Mouse (Mus musculus): ENCODE results near the gene Ewsr1. TPM values are rescaled to one million over a fixed set of nuclear protein-coding genes. Genes with fewer than 3 reads are reported as not detected.

The Ewsr1 gene
- polyA plus RNA-seq, 1 experiment, result 510 TPM

GRCm38 (mm10) chr11:5057856-5058641, 41.0 kb downstream of the Ewsr1 start, which contains the start of gene Rasl10a:
Gene Rasl10a (plus strand): TSS chr11:5058128.
- H3K27ac ChIP-seq (ENCODE audit: control insufficient read depth, insufficient read depth, low read depth, low read length), result peak within 1 kb of the TSS; percentile 10; the same call in 1 of the 2 replicates

GRCm38 (mm10) chr11:5057541-5057855, 41.6 kb downstream of the Ewsr1 start:
- H3K27me3 ChIP-seq (ENCODE audit: control insufficient read depth, insufficient read depth, low read length), result no peaks in the 10 kb centered on the region
- peaks cover 45% of the 10 kb centered on the region for H3K4me1 ChIP-seq (ENCODE audit: control insufficient read depth, insufficient read depth, low read length)
- H3K27ac ChIP-seq (ENCODE audit: control insufficient read depth, insufficient read depth, low read depth, low read length), result no peak overlapping the region
- TF ChIP-seq CTCF (IDR thresholded peaks at IDR 0.05; ENCODE audit: control insufficient read depth, insufficient read depth, insufficient replicate concordance, low read depth, low read length) (no peak), POLR2A (IDR thresholded peaks at IDR 0.05; ENCODE audit: control insufficient read depth, low read depth, low read length) (no peak)
- peak overlapping the region; percentile 75 for H3K4me3 ChIP-seq (ENCODE audit: control insufficient read depth, low read depth, low read length)
- H3K36me3 ChIP-seq (ENCODE audit: control insufficient read depth, insufficient read depth, low read length), result no peaks in the 10 kb centered on the region

More at GRCm38 (mm10) chr11:5057856-5058641, 41.0 kb downstream of the Ewsr1 start, which contains the start of gene Rasl10a:
- peaks cover 51% of the 10 kb centered on the region for H3K4me1 ChIP-seq (ENCODE audit: control insufficient read depth, insufficient read depth, low read length)
- TF ChIP-seq POLR2A (IDR thresholded peaks at IDR 0.05; ENCODE audit: control insufficient read depth, low read depth, low read length) (0 out of 2 replicates have a peak, but pooled peaks have one; percentile 37), CTCF (IDR thresholded peaks at IDR 0.05; ENCODE audit: control insufficient read depth, insufficient read depth, insufficient replicate concordance, low read depth, low read length) (no peak)
- H3K27me3 ChIP-seq (ENCODE audit: control insufficient read depth, insufficient read depth, low read length), result no peaks in the 10 kb centered on the region
- peak within 1 kb of the TSS; percentile 75 for H3K4me3 ChIP-seq (ENCODE audit: control insufficient read depth, low read depth, low read length)
- H3K36me3 ChIP-seq (ENCODE audit: control insufficient read depth, insufficient read depth, low read length), result no peaks in the 10 kb centered on the region

GRCm38 (mm10) chr11:5057064-5057463, 42.0 kb downstream of the Ewsr1 start:
- no peak for TF ChIP-seq CTCF (IDR thresholded peaks at IDR 0.05; ENCODE audit: control insufficient read depth, insufficient read depth, insufficient replicate concordance, low read depth, low read length)
- TF ChIP-seq POLR2A (IDR thresholded peaks at IDR 0.05; ENCODE audit: control insufficient read depth, low read depth, low read length), result no peak
- Histone ChIP-seq H3K4me1 (ENCODE audit: control insufficient read depth, insufficient read depth, low read length) (peaks cover 41% of the 10 kb centered on the region), H3K36me3 (ENCODE audit: control insufficient read depth, insufficient read depth, low read length) (no peaks in the 10 kb centered on the region), H3K27me3 (ENCODE audit: control insufficient read depth, insufficient read depth, low read length) (no peaks in the 10 kb centered on the region), H3K27ac (ENCODE audit: control insufficient read depth, insufficient read depth, low read depth, low read length) (no peak overlapping the region), H3K4me3 (ENCODE audit: control insufficient read depth, low read depth, low read length) (no peak overlapping the region)

GRCm38 (mm10) chr11:5055945-5056938, 42.8 kb downstream of the Ewsr1 start:
- H3K36me3 ChIP-seq (ENCODE audit: control insufficient read depth, insufficient read depth, low read length), result no peaks in the 10 kb centered on the region
- H3K27me3 ChIP-seq (ENCODE audit: control insufficient read depth, insufficient read depth, low read length), result no peaks in the 10 kb centered on the region
- no peak for TF ChIP-seq POLR2A (IDR thresholded peaks at IDR 0.05; ENCODE audit: control insufficient read depth, low read depth, low read length)
- TF ChIP-seq CTCF (IDR thresholded peaks at IDR 0.05; ENCODE audit: control insufficient read depth, insufficient read depth, insufficient replicate concordance, low read depth, low read length), result no peak
- peaks cover 39% of the 10 kb centered on the region for H3K4me1 ChIP-seq (ENCODE audit: control insufficient read depth, insufficient read depth, low read length)
- H3K4me3 ChIP-seq (ENCODE audit: control insufficient read depth, low read depth, low read length), result no peak overlapping the region
- H3K27ac ChIP-seq (ENCODE audit: control insufficient read depth, insufficient read depth, low read depth, low read length), result no peak overlapping the region

GRCm38 (mm10) chr11:5054874-5055273, 44.2 kb downstream of the Ewsr1 start:
- H3K4me1 ChIP-seq (ENCODE audit: control insufficient read depth, insufficient read depth, low read length), result peaks cover 31% of the 10 kb centered on the region
- no peaks in the 10 kb centered on the region for H3K36me3 ChIP-seq (ENCODE audit: control insufficient read depth, insufficient read depth, low read length)
- TF ChIP-seq CTCF (IDR thresholded peaks at IDR 0.05; ENCODE audit: control insufficient read depth, insufficient read depth, insufficient replicate concordance, low read depth, low read length) (no peak), POLR2A (IDR thresholded peaks at IDR 0.05; ENCODE audit: control insufficient read depth, low read depth, low read length) (no peak)
- no peak overlapping the region for H3K27ac ChIP-seq (ENCODE audit: control insufficient read depth, insufficient read depth, low read depth, low read length)
- no peaks in the 10 kb centered on the region for H3K27me3 ChIP-seq (ENCODE audit: control insufficient read depth, insufficient read depth, low read length)
- H3K4me3 ChIP-seq (ENCODE audit: control insufficient read depth, low read depth, low read length), result no peak overlapping the region

GRCm38 (mm10) chr11:5054151-5054550, 44.9 kb downstream of the Ewsr1 start:
- Histone ChIP-seq H3K4me3 (ENCODE audit: control insufficient read depth, low read depth, low read length) (no peak overlapping the region), H3K4me1 (ENCODE audit: control insufficient read depth, insufficient read depth, low read length) (peaks cover 24% of the 10 kb centered on the region), H3K27me3 (ENCODE audit: control insufficient read depth, insufficient read depth, low read length) (no peaks in the 10 kb centered on the region), H3K36me3 (ENCODE audit: control insufficient read depth, insufficient read depth, low read length) (no peaks in the 10 kb centered on the region), H3K27ac (ENCODE audit: control insufficient read depth, insufficient read depth, low read depth, low read length) (no peak overlapping the region)
- TF ChIP-seq CTCF (IDR thresholded peaks at IDR 0.05; ENCODE audit: control insufficient read depth, insufficient read depth, insufficient replicate concordance, low read depth, low read length), result no peak
- no peak for TF ChIP-seq POLR2A (IDR thresholded peaks at IDR 0.05; ENCODE audit: control insufficient read depth, low read depth, low read length)
